Mouse (Mus musculus) urinary bladder, postnatal 36 days (tissue): ENCODE measurements around the gene Polr2l.

Experiments
- DNase-seq, 2 experiments: peaks; one replicate each; pipeline ENCODE4 v3.0.0; 2022; ENCODE audit warnings: low spot score in 2 of 2, mixed read lengths in 1 of 2

Gene Polr2l

GRCm38 (mm10) chr7:141467230-141468030, 7.5 kb downstream of the Polr2l start, which contains the start of gene Cd151:
Cd151 (plus strand) TSS chr7:141467392.
- peak; percentile 92 to 93 for DNase-seq

GRCm38 (mm10) chr7:141466607-141467148, 8.3 kb downstream of the Polr2l start:
- DNase-seq = no peak

- no peak for DNase-seq
Measured at GRCm38 (mm10) chr7:141466045-141466394, 8.9 kb downstream of the Polr2l start.

GRCm38 (mm10) chr7:141465388-141466044, 9.4 kb downstream of the Polr2l start:
- DNase-seq = no peak

- no peak for DNase-seq
Measured at GRCm38 (mm10) chr7:141464603-141465201, 10.2 kb downstream of the Polr2l start.

GRCm38 (mm10) chr7:141463824-141464602, 10.9 kb downstream of the Polr2l start:
- no peak for DNase-seq

- DNase-seq = no peak
Measured at GRCm38 (mm10) chr7:141462333-141462821, 12.6 kb downstream of the Polr2l start.

GRCm38 (mm10) chr7:141461521-141462332, 13.2 kb downstream of the Polr2l start:
- DNase-seq = no peak

- DNase-seq = peak in 1 of 2 experiments; percentile 44
Measured at GRCm38 (mm10) chr7:141460391-141461113, 14.4 kb downstream of the Polr2l start, which contains the start of gene Cracr2b. Cracr2b (plus strand) TSS chr7:141461094.

GRCm38 (mm10) chr7:141460001-141460390, 14.9 kb downstream of the Polr2l start:
- DNase-seq = no peak

- DNase-seq = no peak
Measured at GRCm38 (mm10) chr7:141459301-141459711, 15.6 kb downstream of the Polr2l start.

- no peak for DNase-seq
Measured at GRCm38 (mm10) chr7:141458661-141459060, 16.3 kb downstream of the Polr2l start.

GRCm38 (mm10) chr7:141457986-141458660, 16.8 kb downstream of the Polr2l start:
- DNase-seq = no peak

- no peak for DNase-seq
Measured at GRCm38 (mm10) chr7:141457236-141457635, 17.7 kb downstream of the Polr2l start.

GRCm38 (mm10) chr7:141456739-141457138, 18.2 kb downstream of the Polr2l start:
- DNase-seq = peak in 1 of 2 experiments; percentile 78

GRCm38 (mm10) chr7:141455610-141456314, 19.2 kb downstream of the Polr2l start:
- peak in 1 of 2 experiments; percentile 82 for DNase-seq

- peak; percentile 92 to 97 for DNase-seq
Measured at GRCm38 (mm10) chr7:141454967-141455551, 19.9 kb downstream of the Polr2l start, which contains the start of gene Pnpla2. Pnpla2 (plus strand) TSS chr7:141455198.

GRCm38 (mm10) chr7:141453636-141454035, 21.3 kb downstream of the Polr2l start:
- DNase-seq = no peak
